Mouse (Mus musculus): ENCODE results near the gene Plcl1. TPM values are rescaled to one million over a fixed set of nuclear protein-coding genes. Genes with fewer than 3 reads are reported as not detected.

The Plcl1 gene
- total RNA-seq (2021) = 1 to 10 TPM; 5.0 to 6.2 TPM

- intact Hi-C loops (cut with DNase I) = loop anchor here (1.0 to 5.0 kb wide), 3 partner anchors 107 to 469 kb away; no protein-coding TSS in a partner anchor
- DNase-seq = peak; percentile 96 to 97
Measured at GRCm38 (mm10) chr1:55405272-55406022, at the start of gene Plcl1. Gene Plcl1, plus strand, starts transcription at chr1:55405921.

DNA sequence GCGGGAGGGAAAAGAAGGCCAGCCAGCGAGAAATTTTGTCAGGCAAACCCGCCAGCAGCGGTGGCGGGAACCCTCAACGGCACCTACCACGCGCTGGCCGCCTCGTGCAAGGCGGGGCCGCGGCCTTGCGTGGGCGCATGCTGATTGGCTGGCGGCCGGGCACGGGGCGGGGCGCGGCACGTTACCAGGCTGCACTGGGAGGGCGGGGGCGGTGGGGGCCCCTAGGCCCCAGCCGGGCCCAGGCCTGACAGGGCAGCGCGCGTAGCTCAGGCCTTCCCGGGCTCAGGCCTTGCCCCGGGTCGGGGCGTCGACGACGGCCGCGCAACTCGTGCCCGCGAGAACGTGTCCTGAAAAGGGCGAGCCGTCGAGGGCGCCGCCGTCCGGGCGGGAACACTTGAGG, 43.1 kb upstream of the Plcl1 start:
- intact Hi-C loops (cut with DNase I) = loop anchor here (5.0 kb wide), 1 partner anchor 125 kb away; the partner anchor contains the start of gene Mars2
- DNase-seq = no peak

- intact Hi-C loops (cut with DNase I) = loop anchor here (5.0 kb wide), 1 partner anchor 126 kb away; the partner anchor contains the start of gene Mars2
- peak; percentile 74 to 79 for DNase-seq
Measured at GRCm38 (mm10) chr1:55363044-55363565, 42.6 kb upstream of the Plcl1 start, which contains the start of gene Boll. Gene Boll, minus strand, starts transcription at chr1:55363469.

DNA sequence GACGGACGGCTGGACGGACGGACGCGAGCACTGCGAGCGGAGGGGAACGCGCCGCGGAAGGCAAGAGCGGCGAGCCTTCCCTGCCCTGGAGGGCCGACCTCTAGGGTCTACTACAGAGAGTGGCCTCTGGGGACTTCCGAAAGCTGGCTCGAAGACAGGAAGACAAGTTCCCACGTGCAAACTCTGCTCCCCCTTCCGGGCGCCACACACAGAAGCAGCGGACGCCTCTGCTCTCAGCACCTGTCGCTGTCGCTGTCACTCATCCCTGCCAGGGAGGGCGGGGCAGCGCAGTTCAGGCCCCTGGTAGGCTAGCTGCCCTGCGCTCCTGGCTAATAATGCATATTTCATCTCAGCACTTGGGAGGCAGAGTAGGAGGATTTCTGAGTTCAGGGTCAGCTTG, 42.1 kb upstream of the Plcl1 start:
- peak; percentile 29 to 41 for DNase-seq
- intact Hi-C loops (cut with DNase I) = loop anchor here (5.0 kb wide), 1 partner anchor 126 kb away; the partner anchor contains the start of gene Mars2

DNA sequence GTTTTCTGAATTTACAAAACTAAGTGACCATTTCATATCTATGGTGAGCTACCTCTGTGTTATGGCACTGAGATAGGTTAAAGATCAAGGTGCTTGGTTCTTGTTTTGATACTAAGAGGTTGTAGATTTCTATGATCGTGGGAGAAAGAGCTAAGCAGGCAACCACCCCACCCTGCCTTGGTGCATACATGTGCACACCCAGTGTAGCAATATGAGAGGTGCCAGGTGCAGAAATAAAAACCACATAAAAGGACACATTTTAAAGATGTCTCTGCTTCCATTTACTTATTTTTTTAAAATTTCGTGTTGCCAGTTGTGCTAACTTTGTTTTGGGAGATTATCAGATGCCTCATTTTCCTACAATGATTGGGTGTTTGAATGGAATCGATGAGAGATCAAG, 33.1 kb upstream of the Plcl1 start:
- no peak for DNase-seq
- intact Hi-C loops (cut with DNase I) = no loop called here

DNA sequence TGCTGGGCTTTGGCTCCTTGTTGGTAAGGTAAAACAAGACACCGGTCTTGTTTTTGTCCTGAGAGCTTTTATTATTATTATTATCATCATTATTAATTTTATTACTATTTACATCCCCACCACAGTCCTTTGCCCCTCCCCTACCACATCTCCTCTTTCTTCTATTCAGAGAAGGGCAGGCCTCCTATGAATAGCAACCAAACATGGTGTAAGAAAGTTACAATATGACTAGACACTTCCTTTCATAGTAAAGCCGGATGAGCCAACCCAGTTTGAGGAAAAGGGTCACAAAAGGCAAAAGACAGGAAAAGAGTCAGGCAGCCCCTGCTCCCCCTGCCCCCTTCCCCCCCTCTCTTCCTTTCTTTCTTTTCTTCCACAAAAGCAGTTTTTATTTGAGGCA, 25.2 kb upstream of the Plcl1 start:
- intact Hi-C loops (cut with DNase I) = loop anchor here (5.0 kb wide), 1 partner anchor 293 kb away; the partner anchor contains the start of genes Hspd1 and Hspe1
- DNase-seq = no peak

DNA sequence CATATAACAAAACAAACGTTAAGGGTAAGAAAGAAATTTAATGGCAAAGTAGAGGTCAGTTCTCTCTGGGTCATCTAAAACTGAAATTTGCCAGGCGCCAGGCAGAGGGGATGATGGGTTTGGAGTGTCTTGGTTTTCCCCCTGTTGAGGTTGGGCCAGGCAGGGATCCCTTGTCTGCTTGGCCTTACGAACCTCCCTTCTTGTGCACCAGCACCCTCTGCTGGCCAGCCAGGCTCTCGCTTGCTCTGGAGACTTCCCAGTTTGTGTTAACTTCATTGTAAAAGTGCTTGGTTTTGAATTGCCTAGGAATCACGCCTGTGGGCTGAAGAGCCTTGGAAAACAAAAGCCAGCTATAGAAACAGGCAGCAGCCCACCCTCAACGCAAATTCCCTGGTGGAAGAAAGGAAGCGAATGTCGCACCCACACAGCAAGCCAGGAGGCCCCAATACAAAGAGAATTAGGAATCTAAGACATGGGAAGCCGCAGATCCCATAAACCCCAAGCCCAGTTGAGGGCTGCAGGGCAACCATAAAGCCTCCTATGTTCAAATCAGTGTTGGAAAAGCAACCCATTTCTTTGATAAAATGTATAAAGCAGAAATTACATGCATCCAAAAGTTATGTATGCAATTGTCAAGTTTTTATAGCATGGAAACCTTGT, 22.5 kb upstream of the Plcl1 start:
- intact Hi-C loops (cut with DNase I) = loop anchor here (1.0 to 5.0 kb wide), 4 partner anchors 82 to 296 kb away; partner anchors contain the start of genes Hspd1 and Hspe1
- peak; percentile 81 to 90 for DNase-seq

DNA sequence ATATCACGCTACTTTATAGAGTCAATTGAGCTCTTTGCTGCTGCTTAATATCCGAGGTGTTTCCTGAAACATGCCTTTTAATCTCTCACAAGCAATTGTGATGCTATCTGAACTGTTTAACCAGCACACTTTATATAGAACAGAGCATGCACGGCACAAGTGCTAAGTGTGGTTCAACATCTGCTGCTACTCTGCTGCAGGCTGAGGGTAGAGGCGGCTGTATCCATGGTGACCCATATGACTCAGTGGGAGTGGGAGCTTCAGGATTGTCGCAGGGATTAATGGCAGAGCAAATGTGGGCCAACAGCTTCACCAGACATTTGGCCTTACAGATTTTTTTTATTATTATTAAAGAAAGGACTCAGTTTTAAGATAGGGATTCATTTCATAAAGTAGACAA, 5.8 kb upstream of the Plcl1 start:
- intact Hi-C loops (cut with DNase I) = no loop called here
- no peak for DNase-seq

- DNase-seq = peak; percentile 79 to 85
- intact Hi-C loops (cut with DNase I) = loop anchor here (1.0 kb wide), 2 partner anchors 332 to 434 kb away; no protein-coding TSS in a partner anchor
Measured at GRCm38 (mm10) chr1:55404439-55404838, 1.3 kb upstream of the Plcl1 start.

DNA sequence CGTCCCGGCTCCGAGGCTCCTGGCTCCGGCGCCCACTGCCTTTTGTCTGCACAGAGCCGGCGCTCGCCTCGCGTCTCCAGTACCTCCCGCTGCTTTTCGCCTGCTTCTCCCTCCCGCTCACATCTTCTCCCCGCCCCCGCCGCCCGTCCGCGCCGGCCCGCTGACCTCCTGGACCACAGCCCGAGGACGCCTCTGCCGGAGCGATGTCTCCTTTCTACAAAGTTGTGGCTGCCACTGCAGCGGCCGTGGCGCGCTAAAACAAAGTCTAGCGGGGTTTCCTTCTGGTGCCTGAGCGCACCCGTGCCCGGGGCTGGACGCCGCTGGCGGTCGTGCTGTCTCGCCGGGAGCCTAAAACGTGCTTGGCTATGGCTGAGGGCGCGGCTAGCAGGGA, 297 bp downstream of the Plcl1 start:
- DNase-seq = peak; percentile 81 to 84

DNA sequence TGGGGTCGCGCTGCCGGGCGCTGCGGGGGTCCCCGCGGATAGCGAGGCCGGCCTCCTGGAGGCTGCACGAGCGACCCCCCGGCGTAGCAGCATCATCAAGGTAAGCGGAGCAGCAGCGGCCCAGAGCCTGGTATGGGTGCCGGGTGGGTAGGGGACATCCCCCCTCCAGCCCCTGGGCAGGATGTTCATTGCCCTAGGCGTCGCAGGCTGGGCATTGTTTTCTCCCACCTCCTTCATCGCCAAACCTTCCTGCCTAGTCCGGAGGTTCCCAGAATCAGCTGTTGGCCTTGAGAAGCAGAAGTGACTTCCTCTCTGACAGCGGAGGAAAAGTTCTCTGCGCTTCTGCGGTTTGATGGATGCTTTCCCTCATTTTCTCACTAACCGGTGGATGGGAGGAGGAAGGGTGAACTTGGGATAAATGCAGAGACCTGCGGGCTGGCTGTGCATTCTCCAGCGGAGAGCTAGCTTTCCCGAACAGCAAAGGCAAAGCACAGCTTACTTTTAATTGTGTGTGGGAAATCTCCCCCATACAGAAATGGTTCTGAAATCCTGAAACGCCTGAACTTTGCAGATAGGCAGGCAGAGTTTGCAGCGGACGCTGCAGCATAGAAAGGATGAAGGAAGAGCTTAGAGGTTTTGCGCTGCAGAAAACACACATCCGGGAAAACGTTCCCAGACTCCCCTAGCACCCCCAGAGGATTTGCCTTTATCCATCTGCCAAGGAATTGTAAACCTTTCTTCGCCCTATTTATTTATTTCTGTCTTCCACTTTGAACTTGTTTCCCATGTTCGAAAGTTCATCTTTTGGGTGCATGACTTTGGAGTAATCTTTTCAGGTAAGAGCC, 1.0 kb downstream of the Plcl1 start:
- peak; percentile 34 to 36 for DNase-seq
- intact Hi-C loops (cut with DNase I) = loop anchor here (5.0 kb wide), 2 partner anchors 106 to 181 kb away; no protein-coding TSS in a partner anchor

More for the DNA sequence above, 297 bp downstream of the Plcl1 start:
- intact Hi-C loops (cut with DNase I) = loop anchor here (5.0 kb wide), 2 partner anchors 106 to 181 kb away; no protein-coding TSS in a partner anchor

GRCm38 (mm10) chr1:55410670-55411069, 4.9 kb downstream of the Plcl1 start:
- DNase-seq = no peak
- intact Hi-C loops (cut with DNase I) = no loop called here

GRCm38 (mm10) chr1:55411079-55411478, 5.4 kb downstream of the Plcl1 start:
- no peak for DNase-seq
- intact Hi-C loops (cut with DNase I) = no loop called here

GRCm38 (mm10) chr1:55412569-55412968, 6.8 kb downstream of the Plcl1 start:
- intact Hi-C loops (cut with DNase I) = no loop called here
- DNase-seq = no peak

DNA sequence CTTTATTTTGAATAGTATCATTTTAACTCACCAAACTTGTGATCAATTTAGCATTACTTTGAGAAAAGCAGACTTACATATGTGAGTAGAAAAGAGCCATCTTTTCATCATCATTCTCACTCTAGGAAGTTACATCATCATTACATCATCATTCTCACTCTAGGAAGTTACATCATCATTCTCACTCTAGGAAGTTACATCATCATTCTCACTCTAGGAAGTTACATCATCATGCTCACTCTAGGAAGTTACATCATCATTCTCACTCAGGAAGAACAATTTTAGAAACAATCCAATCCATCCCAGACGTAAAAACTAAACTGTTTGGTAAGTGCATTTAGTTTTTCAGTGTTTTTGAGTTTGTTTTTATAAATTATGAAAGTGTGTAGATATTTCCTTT, 7.8 kb downstream of the Plcl1 start:
- intact Hi-C loops (cut with DNase I) = no loop called here
- no peak for DNase-seq

DNA sequence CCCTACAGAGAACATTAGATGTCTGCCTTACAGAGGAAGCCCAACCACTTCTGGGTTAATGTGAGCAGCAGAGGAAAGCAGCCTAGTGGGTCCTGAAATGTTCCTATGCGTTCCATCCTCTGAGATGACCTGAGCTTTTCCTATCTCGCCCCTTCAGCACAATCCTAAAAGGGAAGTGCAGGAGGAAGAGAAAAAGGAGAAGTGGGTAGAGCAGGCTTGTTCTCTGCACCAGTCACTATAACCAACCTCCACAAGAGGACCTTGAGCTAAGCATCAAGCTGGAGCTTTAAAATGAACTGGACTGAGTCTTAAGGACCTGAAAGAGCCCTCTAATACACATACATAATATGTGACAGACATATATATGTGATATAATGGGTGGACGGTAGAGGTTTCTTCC, 13.2 kb downstream of the Plcl1 start:
- intact Hi-C loops (cut with DNase I) = no loop called here
- no peak for DNase-seq

DNA sequence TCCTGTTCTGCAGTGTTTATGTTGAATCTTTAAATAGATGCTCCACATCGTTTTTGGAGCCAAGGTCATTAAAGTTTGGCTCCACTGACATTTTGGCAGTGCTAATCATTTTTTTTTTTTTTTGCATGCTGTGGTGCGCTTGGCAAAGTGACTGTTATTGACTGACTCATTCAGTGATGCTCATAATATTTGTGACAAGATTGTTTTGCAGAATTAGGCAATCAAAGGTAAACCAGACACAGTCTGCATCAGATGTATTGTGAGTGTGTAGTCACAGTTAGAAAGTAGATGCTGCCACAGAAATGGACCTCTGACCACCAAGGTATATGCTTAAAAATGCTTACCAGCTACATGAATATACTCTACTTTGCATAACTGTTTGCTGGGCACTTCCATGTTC, 21.9 kb downstream of the Plcl1 start:
- no peak for DNase-seq
- intact Hi-C loops (cut with DNase I) = no loop called here

DNA sequence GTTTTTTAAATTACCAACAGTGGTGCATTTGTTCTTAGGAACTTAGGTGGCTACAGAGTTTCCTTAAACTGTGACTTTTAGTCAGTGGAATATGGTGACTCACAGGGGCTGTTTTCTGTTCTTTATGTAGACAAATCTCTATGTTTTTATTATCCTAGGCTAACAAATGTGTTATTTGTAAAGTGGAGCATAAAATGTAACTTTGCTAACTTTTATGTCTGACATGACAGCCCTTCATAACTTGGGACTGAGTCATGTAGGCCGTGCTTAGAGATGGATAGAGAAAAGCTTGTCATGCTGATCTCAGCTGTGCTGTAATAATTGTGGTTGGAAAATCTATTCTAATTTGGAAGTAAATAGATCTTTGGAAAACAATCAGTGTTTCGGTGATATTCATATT, 23.3 kb downstream of the Plcl1 start:
- intact Hi-C loops (cut with DNase I) = no loop called here
- no peak for DNase-seq

DNA sequence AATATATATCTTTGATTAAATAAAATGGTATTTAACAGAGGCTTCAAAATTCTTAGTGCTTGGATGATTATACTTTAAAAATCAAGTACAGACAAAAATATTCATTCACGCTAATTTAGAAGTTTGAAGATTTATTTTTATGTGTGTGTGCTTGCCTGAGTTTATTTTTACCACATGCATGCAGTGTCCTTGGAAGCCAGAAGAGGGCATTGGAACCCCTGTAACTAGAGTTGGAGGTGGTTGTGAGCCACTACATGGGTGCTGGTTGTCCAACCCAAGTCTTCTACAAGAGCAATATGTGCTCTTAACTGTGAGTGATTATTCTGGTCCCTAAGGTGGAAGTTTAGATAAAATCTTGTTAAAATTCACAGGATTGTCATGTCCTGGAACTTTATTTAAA, 24.0 kb downstream of the Plcl1 start:
- DNase-seq = no peak
- intact Hi-C loops (cut with DNase I) = no loop called here

- intact Hi-C loops (cut with DNase I) = no loop called here
- no peak for DNase-seq
Measured at GRCm38 (mm10) chr1:55430587-55430986, 24.9 kb downstream of the Plcl1 start.
